Mouse (Mus musculus) hindbrain, embryonic 10.5 days (tissue): ENCODE data around the gene Plppr3. TPM values are rescaled to one million over a fixed set of nuclear protein-coding genes. Genes with fewer than 3 reads are reported as not detected.
A peak's percentile ranks its signal among the peaks of the same experiment; 100 is the strongest.

Source experiments
- DNase-seq: peaks from one replicate; pipeline ENCODE4 v3.0.0-alpha.2; 2017; ENCODE audit warnings: low spot score
- H3K27ac ChIP-seq: fragments of 300-500 bp; sonication (generic); 2 replicates; pipeline ENCODE4 v1.5.1; 2016; ENCODE audit warnings: mild to moderate bottlenecking, moderate library complexity
- H3K27me3 ChIP-seq: fragments of 300-500 bp; sonication (generic); 2 replicates; pipeline ENCODE4 v1.6.1; 2016; ENCODE audit warnings: mild to moderate bottlenecking; ENCODE audit not compliant: poor library complexity, insufficient read depth, severe bottlenecking
- H3K36me3 ChIP-seq: fragments of 300-500 bp; sonication (generic); 2 replicates; pipeline ENCODE4 v1.6.1; 2016; ENCODE audit warnings: mild to moderate bottlenecking, moderate library complexity
- H3K4me1 ChIP-seq: fragments of 300-500 bp; sonication (generic); replicated peaks from 2 replicates; pipeline ENCODE4 v1.6.1; 2016; ENCODE audit warnings: mild to moderate bottlenecking
- H3K4me3 ChIP-seq: fragments of 300-500 bp; sonication (generic); 2 replicates; pipeline ENCODE4 v1.5.1; 2016; ENCODE audit warnings: mild to moderate bottlenecking, moderate library complexity
- H3K9me3 ChIP-seq: fragments of 300-500 bp; sonication (generic); 2 replicates; pipeline ENCODE4 v1.6.1; 2016; ENCODE audit warnings: mild to moderate bottlenecking, moderate library complexity
- WGBS: fragments of 180-500 bp; shearing (Covaris S2); methylation state at CpG from one replicate; pipeline ENCODE4 v1.1.7; 2016; 5-methylcytosine and 5-hydroxymethylcytosine counted together
- polyA plus RNA-seq: library from polyadenylated mRNA; unstranded; fragments of >200 nt; fragmentation: Nextera tagmentation; extraction: Ambion mirVana; gene quantifications from 2 replicates; pipeline ENCODE4 v1.2.1, GENCODE M21; 2016

Gene Plppr3
- polyA plus RNA-seq, 1 experiment from 2014 or later, result 205 TPM

DNA sequence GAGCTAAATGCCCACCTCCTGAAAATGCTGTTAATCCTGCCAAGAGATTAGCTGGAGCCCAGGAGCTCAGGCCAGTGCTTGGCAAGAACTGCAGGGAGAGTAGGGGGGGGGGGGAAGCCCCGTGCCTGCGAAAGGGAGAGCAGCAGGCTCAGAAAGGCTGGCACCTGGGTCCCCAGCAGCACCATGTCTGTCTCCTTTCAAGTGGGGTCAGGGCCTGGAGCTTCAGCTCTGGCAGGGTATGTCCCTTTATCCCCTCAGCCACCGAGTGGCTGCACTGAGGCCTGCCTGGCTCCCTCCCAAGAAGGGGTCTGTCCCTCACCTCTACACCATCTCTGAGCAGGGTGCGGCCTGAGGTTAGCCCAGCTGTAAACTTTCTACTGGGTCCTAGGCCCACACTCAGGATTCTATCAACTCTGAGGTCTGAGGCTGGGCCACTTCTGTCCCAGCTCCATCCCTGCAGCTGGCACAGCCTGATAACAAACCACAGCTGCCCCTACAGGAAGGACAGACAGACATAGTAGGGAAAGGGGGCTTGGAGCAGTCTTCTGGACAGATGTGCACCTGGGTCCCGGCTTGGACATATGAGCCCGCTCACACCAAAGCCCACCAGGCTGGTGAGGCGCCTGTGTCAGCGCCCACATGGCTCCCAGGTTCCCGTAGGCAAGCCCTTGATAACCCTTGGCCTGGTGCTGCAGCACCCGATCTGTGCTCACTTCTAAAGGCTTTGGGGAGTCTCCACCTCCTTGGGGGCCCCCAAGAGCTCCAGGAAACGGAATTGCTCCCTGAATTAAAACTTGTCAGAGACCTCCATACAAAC, 39.9 kb upstream of the Plppr3 start:
- Histone ChIP-seq H3K36me3 (peaks cover 34% of the 10 kb centered on the region), H3K27ac (peak overlapping the region; percentile 45; the same call in 1 of the 2 replicates), H3K9me3 (no peaks in the 10 kb centered on the region), H3K4me3 (peak overlapping the region; percentile 73; the same call in 1 of the 2 replicates), H3K27me3 (peaks cover 24% of the 10 kb centered on the region), H3K4me1 (peaks cover 60% of the 10 kb centered on the region)
- DNase-seq, result no peak
- 70% methylated on average over 11 of the region's 11 CpGs for WGBS

GRCm38 (mm10) chr10:79912412-79912811, 38.0 kb upstream of the Plppr3 start:
- Histone ChIP-seq H3K4me3 (no peak overlapping the region), H3K4me1 (peaks cover 52% of the 10 kb centered on the region), H3K9me3 (no peaks in the 10 kb centered on the region), H3K36me3 (peaks cover 34% of the 10 kb centered on the region), H3K27me3 (peaks cover 5% of the 10 kb centered on the region), H3K27ac (no peak overlapping the region)
- DNase-seq, result no peak
- WGBS, result 64% methylated on average over 20 of the region's 20 CpGs

- 94% methylated on average over 4 of the region's 4 CpGs for WGBS
- no peak for DNase-seq
- Histone ChIP-seq H3K9me3 (no peaks in the 10 kb centered on the region), H3K36me3 (peaks cover 51% of the 10 kb centered on the region), H3K4me3 (peak within 1 kb of the TSS; percentile 75; the same call in 1 of the 2 replicates), H3K4me1 (peaks cover 41% of the 10 kb centered on the region), H3K27ac (peak within 1 kb of the TSS; percentile 73; the same call in 1 of the 2 replicates), H3K27me3 (peaks cover 9% of the 10 kb centered on the region; the same call in 1 of the 2 replicates)
Observed at GRCm38 (mm10) chr10:79910556-79910955, 36.1 kb upstream of the Plppr3 start, which contains the start of gene Gm26602. Gene Gm26602, plus strand, starts transcription at chr10:79910856.

DNA sequence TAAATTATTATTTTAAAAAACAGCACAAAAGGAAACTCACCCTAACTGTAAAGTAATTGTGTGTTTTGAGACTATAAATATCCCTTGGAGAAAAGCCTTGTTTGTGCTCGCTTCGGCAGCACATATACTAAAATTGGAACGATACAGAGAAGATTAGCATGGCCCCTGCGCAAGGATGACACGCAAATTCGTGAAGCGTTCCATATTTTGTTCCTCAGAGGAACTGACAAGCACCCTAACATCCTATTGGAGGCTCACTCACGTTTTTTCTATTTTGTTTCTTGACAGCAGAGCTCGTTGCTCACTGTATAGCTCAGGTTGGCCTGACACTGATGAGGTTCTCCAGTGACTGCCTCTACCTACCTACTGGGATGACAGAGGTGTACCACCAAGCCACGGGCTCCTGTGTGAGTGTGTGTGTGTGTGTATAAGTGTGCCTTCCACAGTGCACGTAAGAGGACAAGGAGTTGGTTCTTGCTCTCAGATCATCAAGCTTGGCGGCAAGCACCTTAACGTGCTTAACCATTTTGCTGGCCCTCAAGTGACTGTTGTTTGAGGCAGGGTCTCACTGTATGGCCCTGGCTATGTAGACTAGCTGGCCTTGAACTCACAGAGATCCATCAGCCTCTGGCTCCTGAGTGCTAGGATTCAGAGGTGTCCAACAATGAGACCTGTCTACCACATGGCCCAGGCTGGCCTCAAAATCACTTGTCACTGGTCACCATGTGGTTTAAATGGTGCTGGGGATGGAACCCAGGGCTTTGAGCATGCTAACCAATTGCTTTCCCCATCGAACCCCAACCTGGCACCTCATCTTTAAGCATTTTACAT, 34.9 kb upstream of the Plppr3 start:
- Histone ChIP-seq H3K4me1 (peaks cover 28% of the 10 kb centered on the region), H3K27me3 (peaks cover 16% of the 10 kb centered on the region), H3K27ac (peak overlapping the region; percentile 100), H3K36me3 (peaks cover 64% of the 10 kb centered on the region), H3K4me3 (peak overlapping the region; percentile 75), H3K9me3 (peaks cover 4% of the 10 kb centered on the region; the same call in 1 of the 2 replicates)
- DNase-seq, result peak; percentile 46
- 25% methylated on average over 14 of the region's 14 CpGs for WGBS

DNA sequence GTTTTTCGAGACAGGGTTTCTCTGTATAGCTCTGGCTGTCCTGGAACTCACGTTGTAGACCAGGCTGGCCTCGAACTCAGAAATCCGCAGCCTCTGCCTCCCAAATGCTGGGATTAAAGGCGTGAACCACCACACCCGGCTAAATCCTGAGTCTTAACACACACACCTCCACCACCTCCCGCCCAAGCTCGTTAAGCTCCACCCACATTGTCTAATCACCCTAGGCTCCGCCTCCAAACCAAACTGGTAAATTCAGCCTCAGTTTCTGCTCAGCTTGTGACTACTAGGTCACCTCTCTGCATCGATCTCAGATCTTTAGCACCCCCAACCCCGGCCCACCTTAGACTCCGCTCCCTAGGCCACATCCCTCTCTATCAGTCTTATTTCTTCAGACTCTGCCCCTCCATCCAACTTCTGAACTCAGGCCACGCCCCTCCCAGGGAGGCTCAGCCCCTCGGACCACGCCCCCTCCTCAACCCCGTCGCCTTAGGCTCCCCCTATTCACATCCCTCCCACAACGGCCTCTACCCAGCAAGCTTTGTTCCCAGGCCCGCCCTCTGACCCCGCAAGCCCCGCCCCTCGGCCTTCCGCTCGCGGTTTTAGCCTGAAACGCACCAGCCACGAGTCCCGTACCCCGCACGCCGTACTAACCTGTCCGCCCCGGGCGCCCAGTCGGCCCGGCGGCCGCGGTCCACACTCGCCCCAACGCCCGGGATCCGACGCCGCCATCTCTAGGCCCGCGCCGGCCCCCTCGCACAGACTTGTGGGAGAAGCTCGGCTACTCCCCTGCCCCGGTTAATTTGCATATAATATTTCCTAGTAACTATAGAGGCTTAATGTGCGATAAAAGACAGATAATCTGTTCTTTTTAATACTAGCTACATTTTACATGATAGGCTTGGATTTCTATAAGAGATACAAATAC, 34.0 kb upstream of the Plppr3 start, which contains the start of gene Med16:
Gene Med16, minus strand, starts transcription at position 757 of the 925 bp plus-strand sequence.
- peaks cover 23% of the 10 kb centered on the region for H3K4me1 ChIP-seq
- 2% methylated on average over 52 of the region's 52 CpGs for WGBS
- peak within 1 kb of the TSS; percentile 100 for H3K27ac ChIP-seq
- H3K9me3 ChIP-seq, result peaks cover 4% of the 10 kb centered on the region; the same call in 1 of the 2 replicates
- H3K27me3 ChIP-seq, result peaks cover 25% of the 10 kb centered on the region
- peak; percentile 97 for DNase-seq
- peak within 1 kb of the TSS; percentile 75 for H3K4me3 ChIP-seq
- peaks cover 70% of the 10 kb centered on the region for H3K36me3 ChIP-seq

GRCm38 (mm10) chr10:79907415-79907814, 33.0 kb upstream of the Plppr3 start:
- H3K27me3 ChIP-seq, result peaks cover 35% of the 10 kb centered on the region

DNA sequence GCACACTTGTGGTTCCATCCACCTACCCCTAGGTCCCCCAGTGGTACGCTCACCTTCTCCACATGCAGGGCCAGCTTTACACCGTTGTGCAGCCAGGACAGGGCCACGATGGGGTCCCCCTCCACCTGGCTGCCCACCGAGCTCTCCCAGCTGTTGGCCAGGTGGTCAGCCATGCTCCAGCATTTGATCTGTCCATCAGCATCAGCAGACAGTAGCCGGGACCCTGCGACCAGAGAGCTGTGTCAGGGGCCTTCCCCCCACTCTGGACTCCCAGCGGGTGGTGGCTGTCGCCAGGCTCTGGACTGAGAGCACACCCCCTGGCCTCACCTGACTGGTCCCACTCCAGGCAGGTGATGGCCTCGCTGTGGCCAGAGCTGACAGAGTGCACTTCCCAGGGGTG, 32.3 kb upstream of the Plppr3 start:
- peaks cover 22% of the 10 kb centered on the region for H3K4me1 ChIP-seq
- no peak overlapping the region for H3K27ac ChIP-seq
- no peak overlapping the region for H3K4me3 ChIP-seq
- DNase-seq, result no peak
- peaks cover 39% of the 10 kb centered on the region for H3K27me3 ChIP-seq
- 91% methylated on average over 9 of the region's 9 CpGs for WGBS
- H3K36me3 ChIP-seq, result peaks cover 70% of the 10 kb centered on the region
- peaks cover 4% of the 10 kb centered on the region; the same call in 1 of the 2 replicates for H3K9me3 ChIP-seq

More at GRCm38 (mm10) chr10:79907415-79907814, 33.0 kb upstream of the Plppr3 start:
- peaks cover 23% of the 10 kb centered on the region for H3K4me1 ChIP-seq
- no peak for DNase-seq
- peaks cover 70% of the 10 kb centered on the region for H3K36me3 ChIP-seq
- peak overlapping the region; percentile 21; the same call in 1 of the 2 replicates for H3K4me3 ChIP-seq
- 95% methylated on average over 10 of the region's 10 CpGs for WGBS
- peak overlapping the region; percentile 56 for H3K27ac ChIP-seq
- H3K9me3 ChIP-seq, result peaks cover 4% of the 10 kb centered on the region; the same call in 1 of the 2 replicates

- H3K9me3 ChIP-seq, result peaks cover 4% of the 10 kb centered on the region; the same call in 1 of the 2 replicates
- H3K4me1 ChIP-seq, result peaks cover 38% of the 10 kb centered on the region
- peak overlapping the region; percentile 12; the same call in 1 of the 2 replicates for H3K27ac ChIP-seq
- H3K36me3 ChIP-seq, result peaks cover 90% of the 10 kb centered on the region
- DNase-seq, result peak; percentile 40
- peaks cover 76% of the 10 kb centered on the region for H3K27me3 ChIP-seq
- 15% methylated on average over 2 of the region's 2 CpGs for WGBS
- no peak overlapping the region for H3K4me3 ChIP-seq
Observed at GRCm38 (mm10) chr10:79900951-79901410, 26.5 kb upstream of the Plppr3 start.

DNA sequence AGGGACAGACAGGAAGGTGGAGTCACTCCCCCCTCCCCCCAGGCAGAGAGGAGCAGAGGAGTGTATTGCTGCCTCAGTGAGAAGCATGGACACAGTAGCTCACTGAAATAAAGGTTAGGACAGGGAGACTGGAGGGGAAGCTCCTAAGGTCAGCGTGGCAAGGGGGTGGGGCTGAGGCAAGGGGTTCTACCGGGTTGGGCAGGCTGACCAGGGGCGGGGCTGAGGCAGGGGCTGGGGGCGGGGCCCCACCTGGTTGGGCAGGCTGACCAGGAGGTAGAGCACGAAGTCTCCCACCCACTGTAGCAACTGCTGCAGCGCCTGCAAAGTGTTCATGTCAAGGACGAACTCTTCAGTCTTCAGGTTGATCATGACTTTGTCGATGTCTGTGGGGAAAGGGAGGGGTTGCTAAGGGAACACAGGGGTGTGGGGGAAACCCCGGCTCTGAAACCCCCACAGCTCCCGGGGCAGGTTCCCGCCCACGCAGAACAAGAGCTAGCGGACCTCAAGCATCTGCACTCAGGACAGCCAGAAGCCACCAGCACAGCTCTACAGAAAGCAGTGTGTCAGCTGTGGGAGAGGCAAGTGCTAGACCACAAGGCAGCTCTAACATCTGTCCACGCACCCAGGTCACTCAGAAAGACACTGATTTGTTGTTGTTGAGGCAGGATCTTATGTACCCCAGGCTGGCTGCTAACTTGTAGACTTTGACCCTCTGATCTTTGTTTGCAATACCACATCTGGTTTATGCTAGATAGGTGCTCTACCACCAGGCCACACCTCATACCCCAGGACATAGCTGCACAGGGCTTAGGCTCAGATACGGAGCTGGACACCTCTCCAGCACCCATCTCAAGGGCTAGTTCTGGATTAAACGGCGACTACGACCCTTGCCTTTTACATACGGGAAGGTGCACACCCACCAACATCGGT, 23.1 kb upstream of the Plppr3 start:
- DNase-seq, result no peak
- Histone ChIP-seq H3K27ac (no peak overlapping the region), H3K4me3 (peak overlapping the region; percentile 1; the same call in 1 of the 2 replicates), H3K27me3 (peaks cover 76% of the 10 kb centered on the region), H3K9me3 (no peaks in the 10 kb centered on the region), H3K4me1 (peaks cover 42% of the 10 kb centered on the region), H3K36me3 (peaks cover 76% of the 10 kb centered on the region)
- 52% methylated on average over 20 of the region's 20 CpGs for WGBS

- 87% methylated on average over 13 of the region's 13 CpGs for WGBS
Observed at GRCm38 (mm10) chr10:79896814-79897213, 22.4 kb upstream of the Plppr3 start.

GRCm38 (mm10) chr10:79896306-79896705, 21.9 kb upstream of the Plppr3 start:
- H3K36me3 ChIP-seq, result peaks cover 64% of the 10 kb centered on the region
- peaks cover 36% of the 10 kb centered on the region for H3K4me1 ChIP-seq
- peaks cover 79% of the 10 kb centered on the region for H3K27me3 ChIP-seq
- no peak overlapping the region for H3K4me3 ChIP-seq
- DNase-seq, result no peak
- H3K27ac ChIP-seq, result no peak overlapping the region
- WGBS, result 95% methylated on average over 16 of the region's 16 CpGs
- no peaks in the 10 kb centered on the region for H3K9me3 ChIP-seq

More at GRCm38 (mm10) chr10:79896814-79897213, 22.4 kb upstream of the Plppr3 start:
- no peak for DNase-seq
- Histone ChIP-seq H3K4me3 (no peak overlapping the region), H3K9me3 (no peaks in the 10 kb centered on the region), H3K36me3 (peaks cover 68% of the 10 kb centered on the region), H3K27me3 (peaks cover 74% of the 10 kb centered on the region), H3K4me1 (peaks cover 41% of the 10 kb centered on the region), H3K27ac (no peak overlapping the region)
